Mouse (Mus musculus) cerebellum, postnatal 14 days (tissue): ENCODE measurements around the gene Gm5447.

Source experiments
- DNase-seq, 2 experiments: peaks; one replicate each; pipeline ENCODE4 v3.0.0; 2021; ENCODE audit warnings: mixed read lengths in 2 of 2

The Gm5447 gene

GRCm38 (mm10) chr13:30973501-30974246 is at the start of gene Gm5447, which contains the start of gene Exoc2:
Gm5447 (plus strand) TSS chr13:30974204.
Exoc2 (minus strand) TSS chr13:30974093.
- peak; percentile 87 to 89 for DNase-seq

DNA sequence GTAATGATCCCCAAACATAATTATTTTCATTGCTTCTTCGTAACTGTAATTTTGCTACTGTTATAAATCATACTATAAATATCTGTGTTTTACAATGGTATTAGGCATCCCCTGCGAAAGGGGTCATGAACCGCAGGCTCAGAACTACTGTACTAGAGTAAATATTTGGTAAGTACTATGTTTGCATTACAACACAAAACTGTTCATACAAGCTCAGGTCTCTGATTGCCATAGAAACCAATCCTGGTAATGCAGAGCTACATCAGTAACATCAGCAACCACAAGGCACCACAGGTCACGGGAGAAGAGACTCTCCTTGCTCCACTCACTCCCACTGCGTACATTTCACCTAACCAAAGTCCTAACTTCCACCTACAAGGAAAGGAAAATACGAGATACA is 49.7 kb upstream of the Gm5447 start:
- no peak for DNase-seq

DNA sequence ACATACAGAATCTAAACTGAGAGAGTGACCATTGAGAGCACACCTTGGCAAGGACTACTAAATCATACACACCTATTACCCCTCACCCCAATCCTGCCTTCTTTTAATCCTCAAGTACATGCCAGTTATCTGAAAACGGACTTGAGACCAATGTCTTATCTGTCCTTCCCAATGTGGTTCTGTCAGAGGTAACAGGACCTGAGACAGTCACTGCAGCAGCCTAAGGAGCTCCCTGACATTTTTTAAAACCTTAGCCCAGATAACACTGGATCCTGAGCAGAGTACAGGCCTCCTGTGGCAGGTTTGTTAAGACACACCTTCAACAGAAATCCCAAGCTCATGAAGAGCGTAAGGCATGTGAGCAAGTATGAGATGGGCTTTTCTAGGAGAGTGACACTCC is 44.9 kb upstream of the Gm5447 start:
- DNase-seq: no peak

DNA sequence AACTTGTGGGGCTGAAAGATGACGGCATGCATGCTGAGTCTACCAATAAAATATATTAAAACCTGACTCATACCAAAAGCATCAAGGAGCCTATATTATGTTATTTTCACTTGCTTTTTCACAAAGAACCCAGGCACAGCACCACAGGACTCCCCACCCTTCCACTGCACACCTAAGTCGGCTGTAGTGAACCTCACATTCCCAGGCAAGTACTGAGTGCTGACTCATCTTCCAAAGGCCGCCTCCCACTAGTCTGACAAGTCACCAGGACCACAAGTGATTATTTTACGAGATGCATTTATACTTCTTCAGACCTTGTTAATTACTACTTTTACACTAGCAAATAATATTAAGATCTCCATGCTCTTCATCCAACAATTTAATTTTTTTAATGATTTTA is 42.4 kb upstream of the Gm5447 start:
- no peak for DNase-seq

- DNase-seq: no peak
Observed at GRCm38 (mm10) chr13:30932972-30933371, 41.0 kb upstream of the Gm5447 start.

DNA sequence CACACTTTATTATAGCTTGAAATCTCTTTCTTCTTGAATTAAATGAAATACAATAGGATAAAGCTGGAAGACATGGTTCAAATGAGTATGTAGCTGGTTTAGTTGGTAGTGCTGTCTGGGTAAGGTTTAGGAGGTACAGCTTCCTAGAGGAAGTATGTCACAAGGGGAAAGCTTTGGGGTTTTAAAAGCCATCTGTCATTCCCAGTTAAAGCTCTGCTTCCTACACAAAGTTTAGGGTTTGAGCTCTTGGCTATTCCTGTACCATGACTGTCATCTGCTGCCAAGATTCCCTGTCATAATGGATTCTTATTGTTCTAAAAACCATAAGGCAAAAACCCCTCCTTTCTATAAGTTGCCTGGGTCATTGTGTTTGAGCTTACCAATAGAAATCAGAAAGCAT is 28.2 kb upstream of the Gm5447 start:
- DNase-seq: no peak

- DNase-seq: no peak
Observed at GRCm38 (mm10) chr13:30947129-30947528, 26.9 kb upstream of the Gm5447 start.

GRCm38 (mm10) chr13:30947540-30947939 is 26.5 kb upstream of the Gm5447 start, which contains the start of gene Hus1b:
Hus1b (minus strand) TSS chr13:30947759.
- DNase-seq: peak; percentile 10 to 11

GRCm38 (mm10) chr13:30949181-30949580 is 24.8 kb upstream of the Gm5447 start:
- DNase-seq: no peak

DNA sequence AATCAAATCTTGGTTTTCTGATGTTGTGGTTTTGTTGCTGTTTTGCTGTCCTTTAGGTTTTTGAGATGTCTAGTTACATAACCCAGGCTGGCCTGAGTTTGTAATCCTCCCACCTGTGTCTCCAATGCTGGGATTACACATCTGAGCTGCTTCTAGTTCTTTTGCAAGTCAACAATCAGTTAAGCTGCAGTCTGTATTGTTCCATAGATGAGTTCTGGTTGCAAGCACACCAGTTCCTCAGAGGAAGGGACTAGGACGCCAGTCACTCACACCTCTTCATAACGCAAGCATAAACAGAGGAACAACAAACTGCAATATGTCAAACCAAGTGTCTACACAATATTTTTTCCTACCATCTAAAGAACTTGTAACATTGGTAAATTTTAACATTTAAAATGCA is 22.0 kb upstream of the Gm5447 start:
- no peak for DNase-seq

DNA sequence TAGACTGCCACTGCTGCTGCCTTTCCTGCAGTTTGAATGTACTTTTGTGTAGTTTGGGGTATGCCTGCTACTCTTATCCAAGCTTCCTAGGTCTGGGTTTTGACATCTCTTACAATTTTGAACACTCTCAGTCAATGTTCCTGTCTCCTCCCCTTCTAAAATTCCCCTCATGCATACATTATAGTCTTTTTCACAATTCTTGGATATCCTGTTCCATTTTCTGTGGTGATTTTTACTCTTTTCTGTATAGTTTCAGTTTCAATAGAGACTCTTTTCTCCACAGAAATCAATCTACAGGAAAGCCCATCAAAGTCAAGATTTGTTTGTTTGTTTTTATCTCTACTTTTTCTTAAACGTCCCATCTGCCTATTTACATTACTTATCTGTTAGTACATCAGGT is 20.4 kb upstream of the Gm5447 start:
- no peak for DNase-seq

GRCm38 (mm10) chr13:30960714-30961113 is 13.3 kb upstream of the Gm5447 start:
- DNase-seq: no peak

DNA sequence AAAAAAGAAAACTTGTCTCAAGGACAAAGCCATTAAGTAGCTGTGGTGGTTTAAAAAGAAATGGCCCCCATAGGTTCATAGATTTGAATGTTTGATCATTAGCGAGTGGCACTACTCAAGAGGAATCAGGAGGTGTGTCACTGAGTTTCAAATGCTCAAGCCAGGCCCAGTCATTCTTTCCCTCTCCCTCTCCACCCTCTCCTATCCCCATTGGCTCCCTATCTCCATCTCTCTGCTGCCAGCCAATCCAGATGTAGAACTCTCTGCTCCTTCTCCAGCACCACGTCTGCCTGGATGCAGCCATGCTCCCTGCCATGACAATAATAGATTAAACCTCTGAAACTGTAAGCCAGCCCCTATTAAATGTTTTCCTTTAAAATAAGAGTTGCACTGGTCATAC is 12.1 kb upstream of the Gm5447 start:
- DNase-seq: no peak

GRCm38 (mm10) chr13:30966507-30966911 is 7.5 kb upstream of the Gm5447 start:
- DNase-seq: peak in 1 of 2 experiments; percentile 34

GRCm38 (mm10) chr13:30968311-30968710 is 5.7 kb upstream of the Gm5447 start:
- DNase-seq: peak; percentile 24 to 28

- DNase-seq: no peak
Observed at GRCm38 (mm10) chr13:30971047-30971446, 3.0 kb upstream of the Gm5447 start.

GRCm38 (mm10) chr13:30972102-30972501 is 1.9 kb upstream of the Gm5447 start:
- no peak for DNase-seq

DNA sequence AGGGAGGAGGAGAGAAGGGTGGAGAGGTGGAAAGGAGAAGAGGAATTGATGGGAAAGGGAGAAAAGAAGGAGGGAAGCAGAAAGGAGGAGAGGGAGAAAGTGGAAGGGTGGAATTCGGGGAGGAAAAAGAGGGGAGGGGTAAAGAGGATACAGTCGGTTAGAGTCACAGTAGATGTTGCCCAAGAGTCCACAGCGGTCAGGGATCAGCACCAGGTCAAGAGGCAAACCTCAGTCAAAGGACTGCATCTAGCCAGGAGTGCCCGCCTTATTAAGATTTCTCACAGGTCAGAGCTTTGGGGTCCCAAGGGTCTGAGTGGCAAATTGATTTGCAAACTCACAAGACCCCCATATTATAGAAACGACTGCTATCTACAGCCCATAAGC is 235 bp downstream of the Gm5447 start:
- peak; percentile 19 to 21 for DNase-seq

- DNase-seq: no peak
Observed at GRCm38 (mm10) chr13:30976536-30977084, 2.6 kb downstream of the Gm5447 start.

GRCm38 (mm10) chr13:30978224-30978623 is 4.2 kb downstream of the Gm5447 start:
- DNase-seq: peak; percentile 24 to 26

DNA sequence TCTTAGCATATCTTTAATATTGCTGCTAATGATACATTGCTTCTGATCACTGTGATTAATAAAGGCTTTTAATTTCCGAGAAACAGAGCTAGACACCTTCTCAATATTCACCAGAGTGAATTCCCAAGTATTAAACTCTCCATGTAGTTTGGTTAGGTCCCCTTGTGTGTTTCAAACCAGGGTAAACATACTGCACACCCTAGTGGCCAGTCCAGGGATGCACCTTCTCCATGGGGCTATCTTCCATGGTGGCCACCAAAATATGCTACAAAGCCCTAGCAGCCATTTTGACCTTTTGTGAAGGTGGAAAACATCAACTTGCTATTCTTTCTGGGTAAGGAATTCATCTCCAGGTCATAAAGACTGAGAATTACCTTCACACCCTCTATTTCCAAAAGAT is 7.7 kb downstream of the Gm5447 start:
- DNase-seq: peak; percentile 14 to 31

GRCm38 (mm10) chr13:30985275-30985597 is 11.2 kb downstream of the Gm5447 start:
- no peak for DNase-seq

GRCm38 (mm10) chr13:30985598-30986466 is 11.8 kb downstream of the Gm5447 start:
- peak; percentile 66 to 74 for DNase-seq
